Mouse (Mus musculus) central nervous system, embryonic 14 days (tissue): ENCODE data around the gene Apobec2. TPM values are rescaled to one million over a fixed set of nuclear protein-coding genes. Genes with fewer than 3 reads are reported as not detected.

ENCODE experiments used
- polyA plus RNA-seq: library from polyadenylated mRNA; depleted of rRNA; stranded (reverse); fragments of >200 nt; gene quantifications from 2 replicates; pipeline ENCODE4 v1.2.3, GENCODE M21; 2012; rRNA removed

Apobec2 gene
- 0.11 and 4.3 TPM in 2 replicates for polyA plus RNA-seq

DNA sequence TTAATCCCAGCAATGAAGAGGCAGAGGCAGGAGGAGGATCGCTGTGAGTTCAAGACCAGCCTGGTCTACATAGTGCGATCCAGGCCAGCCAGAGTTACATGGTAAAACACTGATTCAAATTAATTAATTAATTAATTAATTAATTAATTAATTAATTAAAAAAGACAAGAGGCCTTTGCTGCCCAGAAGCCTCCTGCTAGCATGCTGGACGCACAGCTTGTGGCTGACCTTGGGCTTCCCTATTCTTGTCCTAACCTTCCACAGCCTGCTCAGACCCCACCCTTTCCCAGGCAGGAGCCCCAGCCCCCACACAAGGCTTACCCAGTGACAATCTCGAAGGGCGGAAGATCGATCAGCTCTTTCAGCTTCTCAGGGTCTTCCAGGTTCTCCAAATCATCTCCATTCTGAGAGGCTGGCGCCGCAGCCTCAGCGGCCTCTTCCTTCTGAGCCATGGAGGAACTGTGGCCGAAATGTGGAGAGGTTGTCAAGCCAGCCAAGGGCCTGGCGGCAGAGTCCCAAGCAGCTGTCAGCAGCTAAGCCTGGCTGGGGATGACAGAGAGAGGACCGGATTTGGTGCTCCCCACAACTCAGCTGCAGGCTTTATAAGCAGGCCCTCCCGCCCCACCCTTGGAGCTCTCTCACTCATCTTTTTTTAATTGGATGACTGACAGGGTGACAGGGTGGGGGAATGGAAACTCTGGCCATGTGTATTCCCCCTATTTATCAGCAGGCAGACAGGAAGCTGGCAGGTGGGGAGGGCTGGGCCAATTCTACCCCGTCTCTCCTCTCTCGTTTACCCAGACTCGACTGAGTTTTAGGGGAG, at the start of gene Apobec2:
Apobec2 (minus strand) TSS at position 773 of the 823 bp plus-strand sequence.

DNA sequence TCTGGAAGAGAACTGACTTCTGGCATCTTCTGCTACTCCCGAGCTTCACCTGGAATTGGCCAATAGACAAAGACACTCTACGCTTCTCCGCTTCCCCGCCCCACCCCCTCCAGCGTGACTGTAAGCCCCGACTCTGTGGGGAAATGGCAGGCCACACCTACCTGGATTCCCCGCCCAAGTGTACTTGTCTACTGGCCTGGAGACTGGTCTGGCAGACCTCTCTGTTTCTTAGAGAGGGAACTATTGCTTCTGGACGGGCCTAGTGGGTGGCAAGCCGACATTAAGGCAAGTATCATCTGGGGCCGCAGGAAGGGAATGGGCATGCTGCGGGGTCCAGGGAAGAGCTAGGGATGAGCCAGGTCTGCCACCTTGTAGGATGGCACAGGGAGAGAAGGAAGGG, 22.0 kb upstream of the Apobec2 start, which contains the start of gene Unc5cl:
Unc5cl (plus strand) TSS at position 214 of the 400 bp plus-strand sequence.

DNA sequence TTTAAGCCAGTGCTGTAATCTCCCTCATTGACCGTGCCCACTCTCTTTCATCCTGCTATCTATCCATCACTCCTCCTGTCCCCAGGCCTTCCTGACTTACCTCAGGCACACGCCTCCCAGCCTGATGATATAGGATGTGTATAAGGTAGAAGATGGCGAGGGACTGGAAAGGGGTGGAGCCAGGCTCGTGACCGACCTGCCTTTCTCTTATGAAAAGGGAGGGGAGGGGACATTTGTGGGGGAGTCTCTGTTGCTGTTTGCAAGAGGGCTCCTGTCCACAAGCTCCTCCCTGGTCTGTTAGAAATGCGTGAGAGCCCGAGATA, 18.6 kb upstream of the Apobec2 start, which contains the start of gene Tspo2:
Tspo2 (minus strand) TSS at position 170 of the 323 bp plus-strand sequence.

DNA sequence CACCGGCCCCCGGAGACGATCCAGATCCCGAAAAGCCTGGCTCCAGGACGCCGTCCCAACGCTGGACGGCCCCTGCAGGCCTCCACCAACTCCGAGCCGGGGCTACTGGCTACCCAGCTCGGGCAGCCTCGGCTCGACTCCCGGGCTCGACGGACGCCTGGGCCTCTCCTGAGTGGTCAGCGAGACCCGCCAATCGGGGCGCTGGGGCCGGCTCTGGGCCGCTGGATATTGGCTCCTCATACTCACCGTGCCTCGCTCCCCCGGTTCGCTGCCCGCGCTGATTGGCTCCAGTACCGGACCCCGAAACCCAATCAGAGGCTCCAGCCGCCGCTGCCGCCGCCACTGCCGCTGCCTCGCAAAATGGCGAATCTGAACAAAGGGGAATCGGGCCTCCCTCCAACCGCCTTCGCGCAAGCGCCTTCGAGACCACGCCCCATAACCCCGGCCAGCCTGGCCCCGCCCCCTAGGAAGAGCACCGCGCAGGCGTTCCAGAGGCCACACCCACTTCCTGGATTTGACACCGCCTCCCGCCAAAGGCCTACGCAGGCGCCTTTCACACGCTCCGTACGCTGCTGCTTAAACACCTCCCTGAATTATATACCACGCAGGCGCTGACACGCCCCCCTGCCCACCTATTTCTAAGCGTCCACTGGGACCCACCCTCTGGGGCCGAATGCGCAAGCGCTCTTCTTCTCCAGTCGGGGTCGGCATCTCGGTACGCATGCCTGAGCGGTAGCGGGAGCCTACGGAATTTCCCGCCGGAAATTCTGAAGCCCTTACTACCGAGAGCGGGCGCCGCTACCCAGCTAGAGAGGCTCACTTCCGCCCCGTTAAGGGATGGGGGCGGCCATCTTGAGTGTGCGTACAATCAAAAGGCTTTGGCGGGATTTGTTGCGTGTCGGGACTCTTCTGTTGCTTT, 23.1 kb downstream of the Apobec2 start, which contains the start of the genes Nfya and Oard1:
Nfya (minus strand) TSS at position 527 of the 919 bp plus-strand sequence.
Oard1 (plus strand) TSS at position 635 of the 919 bp plus-strand sequence.

Other genes with a start within 250 kb of the Apobec2 start
- 0.01 and 0.08 TPM in 2 replicates for gene Trem1, start 200.2 kb downstream of the Apobec2 start, polyA plus RNA-seq
- 0.11 TPM in 1 of 2 replicates, not detected in the other for gene Trem3, start 185.2 kb downstream of the Apobec2 start, polyA plus RNA-seq
- 0.17 TPM in 1 of 2 replicates, not detected in the other for gene Treml4, start 168.6 kb downstream of the Apobec2 start, polyA plus RNA-seq
- gene Treml2, start 133.4 kb downstream of the Apobec2 start, polyA plus RNA-seq, result 0.38 and 0.43 TPM in 2 replicates
- gene B430306N03Rik, start 116.8 kb downstream of the Apobec2 start, polyA plus RNA-seq, result 0.38 and 0.60 TPM in 2 replicates
- 7.0 and 8.5 TPM in 2 replicates for gene Trem2, start 86.5 kb downstream of the Apobec2 start, polyA plus RNA-seq
- gene Treml1, start 73.0 kb downstream of the Apobec2 start, polyA plus RNA-seq, result 0.45 and 0.65 TPM in 2 replicates
- 81.6 and 97.0 TPM in 2 replicates for gene Nfya, start 23.0 kb downstream of the Apobec2 start, polyA plus RNA-seq
- 31.5 and 37.0 TPM in 2 replicates for gene Oard1, start 22.9 kb downstream of the Apobec2 start, polyA plus RNA-seq
- gene Tspo2, start 18.6 kb upstream of the Apobec2 start, polyA plus RNA-seq, result 3.1 and 3.2 TPM in 2 replicates
- 0.10 and 0.19 TPM in 2 replicates for gene Unc5cl, start 22.0 kb upstream of the Apobec2 start, polyA plus RNA-seq